Mouse (Mus musculus) MEL (cell line): Measurements from ENCODE around the gene Olfr1206. TPM values are rescaled to one million over a fixed set of nuclear protein-coding genes. Genes with fewer than 3 reads are reported as not detected.

Experiments
- DNase-seq: peaks from one replicate; pipeline ENCODE4 v3.0.0; 2011; ENCODE audit warnings: low read depth, low spot score
- H3K27ac ChIP-seq: 2 replicates; pipeline ENCODE4 v1.5.1; 2012; ENCODE audit warnings: low read depth, mild to moderate bottlenecking, control low read depth, low read length, moderate library complexity; ENCODE audit not compliant: control insufficient read depth
- H3K27me3 ChIP-seq, 2 experiments: fragments of 150-350 bp in 1 of 2; sonication (generic) in 1 of 2; 2 replicates each; pipeline ENCODE4 v1.6.1; 2012; ENCODE audit warnings: low read length in 2 of 2, mild to moderate bottlenecking in 2 of 2, improper control_type of control experiment in 1 of 2, moderate library complexity in 1 of 2; ENCODE audit not compliant: insufficient read depth in 2 of 2, control insufficient read depth in 1 of 2
- H3K36me3 ChIP-seq, 2 experiments: 2 replicates each; pipeline ENCODE4 v1.6.1; 2012 to 2014; ENCODE audit warnings: low read length in 2 of 2, improper control_type of control experiment in 1 of 2, inconsistent platforms in 1 of 2, mild to moderate bottlenecking in 1 of 2; ENCODE audit not compliant: insufficient read depth in 2 of 2, control insufficient read depth in 1 of 2
- H3K4me1 ChIP-seq, 2 experiments: fragments of 150-350 bp in 1 of 2; sonication (generic) in 1 of 2; 2 replicates each; pipeline ENCODE4 v1.6.1; 2012; ENCODE audit warnings: low read length in 2 of 2, improper control_type of control experiment in 1 of 2, mild to moderate bottlenecking in 1 of 2; ENCODE audit not compliant: insufficient read depth in 2 of 2, control insufficient read depth in 1 of 2
- H3K4me3 ChIP-seq, 2 experiments: fragments of 150-350 bp in 1 of 2; sonication (generic) in 1 of 2; 2 replicates each; pipeline ENCODE4 v1.5.1; 2012; ENCODE audit warnings: low read depth in 2 of 2, low read length in 2 of 2, mild to moderate bottlenecking in 2 of 2, moderate library complexity in 2 of 2, control low read depth in 1 of 2, improper control_type of control experiment in 1 of 2; ENCODE audit not compliant: control insufficient read depth in 1 of 2, insufficient read depth in 1 of 2
- H3K79me2 ChIP-seq: 2 replicates; pipeline ENCODE4 v1.6.1; 2012; ENCODE audit warnings: mild to moderate bottlenecking, low read length, moderate library complexity; ENCODE audit not compliant: control insufficient read depth, poor library complexity, insufficient read depth
- H3K9ac ChIP-seq: 2 replicates; pipeline ENCODE4 v1.6.1; 2012; ENCODE audit warnings: low read depth, mild to moderate bottlenecking, control low read depth, low read length, moderate library complexity; ENCODE audit not compliant: control insufficient read depth, poor library complexity, severe bottlenecking
- H3K9me3 ChIP-seq: fragments of 150-350 bp; sonication (generic); replicated peaks from 2 replicates; pipeline ENCODE4 v1.6.1; 2012; ENCODE audit warnings: mild to moderate bottlenecking, low read length, improper control_type of control experiment, moderate library complexity; ENCODE audit not compliant: insufficient read depth
- BHLHE40 ChIP-seq: IDR thresholded peaks from 2 replicates; pipeline ENCODE4 v1.6.1; 2012; ENCODE audit warnings: low read depth, mild to moderate bottlenecking, inconsistent platforms, low read length, improper control_type of control experiment, borderline replicate concordance
- CHD1 ChIP-seq: IDR thresholded peaks from 2 replicates; pipeline ENCODE4 v1.6.1; 2012; ENCODE audit warnings: low read depth, mild to moderate bottlenecking, inconsistent platforms, low read length, improper control_type of control experiment
- ETS1 ChIP-seq: IDR thresholded peaks from 2 replicates; pipeline ENCODE4 v1.6.1; 2012; ENCODE audit warnings: low read depth, mild to moderate bottlenecking, inconsistent platforms, low read length, improper control_type of control experiment, moderate library complexity
- GABPA ChIP-seq: IDR thresholded peaks from 2 replicates; pipeline ENCODE4 v1.6.1; 2012; ENCODE audit warnings: low read depth, mild to moderate bottlenecking, inconsistent platforms, low read length, improper control_type of control experiment, moderate library complexity
- HCFC1 ChIP-seq: IDR thresholded peaks from 2 replicates; pipeline ENCODE4 v1.6.1; 2012; ENCODE audit warnings: low read depth, mild to moderate bottlenecking, inconsistent platforms, low read length, improper control_type of control experiment, moderate library complexity
- JUND ChIP-seq: IDR thresholded peaks from 2 replicates; pipeline ENCODE4 v1.6.1; 2011; ENCODE audit warnings: low read depth, mild to moderate bottlenecking, improper control_type of control experiment, low read length
- MYB ChIP-seq: IDR thresholded peaks from 2 replicates; pipeline ENCODE4 v1.6.1; 2011; ENCODE audit warnings: mild to moderate bottlenecking, low read depth, low read length, improper control_type of control experiment
- NRF1 ChIP-seq: IDR thresholded peaks from 2 replicates; pipeline ENCODE4 v1.6.1; 2014; ENCODE audit warnings: low read depth, mild to moderate bottlenecking, inconsistent platforms, low read length, improper control_type of control experiment, moderate library complexity; ENCODE audit not compliant: poor library complexity, insufficient read depth, severe bottlenecking
- POLR2A ChIP-seq, 2 experiments: IDR thresholded peaks; 2 replicates each; pipeline ENCODE4 v1.6.1; 2011 to 2012; ENCODE audit warnings: low read length in 2 of 2, mild to moderate bottlenecking in 2 of 2, control low read depth in 1 of 2, improper control_type of control experiment in 1 of 2, low read depth in 1 of 2, moderate library complexity in 1 of 2; ENCODE audit not compliant: control insufficient read depth in 1 of 2, insufficient read depth in 1 of 2, poor library complexity in 1 of 2
- POLR2AphosphoS2 ChIP-seq: IDR thresholded peaks from 2 replicates; pipeline ENCODE4 v1.6.1; 2011; ENCODE audit warnings: low read length, improper control_type of control experiment
- POLR2AphosphoS5 ChIP-seq: IDR thresholded peaks from 2 replicates; pipeline ENCODE4 v1.6.1; 2012; ENCODE audit warnings: low read depth, borderline replicate concordance, mild to moderate bottlenecking, inconsistent platforms, low read length, moderate library complexity, mixed read lengths
- RAD21 ChIP-seq: IDR thresholded peaks from 2 replicates; pipeline ENCODE4 v1.6.1; 2011; ENCODE audit warnings: mild to moderate bottlenecking, low read depth, low read length, improper control_type of control experiment
- RCOR1 ChIP-seq: IDR thresholded peaks from 2 replicates; pipeline ENCODE4 v1.6.1; 2012; ENCODE audit warnings: low read depth, mild to moderate bottlenecking, inconsistent platforms, low read length, improper control_type of control experiment
- SIN3A ChIP-seq: IDR thresholded peaks from 2 replicates; pipeline ENCODE4 v1.6.1; 2012; ENCODE audit warnings: low read length, improper control_type of control experiment, inconsistent platforms
- TBP ChIP-seq: IDR thresholded peaks from 2 replicates; pipeline ENCODE4 v1.8.0; 2011; ENCODE audit warnings: low read depth, low read length, improper control_type of control experiment
- TCF12 ChIP-seq: IDR thresholded peaks from 2 replicates; pipeline ENCODE4 v1.6.1; 2014; ENCODE audit warnings: low read depth, mild to moderate bottlenecking, inconsistent platforms, low read length, improper control_type of control experiment, moderate library complexity
- UBTF ChIP-seq: IDR thresholded peaks from 2 replicates; pipeline ENCODE4 v1.6.1; 2012; ENCODE audit warnings: low read depth, mild to moderate bottlenecking, inconsistent platforms, low read length, improper control_type of control experiment, moderate library complexity, borderline replicate concordance; ENCODE audit not compliant: insufficient read depth
- USF1 ChIP-seq: IDR thresholded peaks from 2 replicates; pipeline ENCODE4 v1.6.1; 2014; ENCODE audit warnings: low read depth, mild to moderate bottlenecking, inconsistent platforms, low read length, improper control_type of control experiment, moderate library complexity
- ZNF384 ChIP-seq: IDR thresholded peaks from 2 replicates; pipeline ENCODE4 v1.6.1; 2012; ENCODE audit warnings: low read depth, mild to moderate bottlenecking, inconsistent platforms, low read length, improper control_type of control experiment
- polyA plus RNA-seq, 2 experiments: library from polyadenylated mRNA; stranded (reverse) in 1 of 2; unstranded in 1 of 2; fragments of >175 nt in 1 of 2; fragments of >200 nt in 1 of 2; gene quantifications; 2 replicates each; pipeline versions ENCODE4 v1.2.1 to v1.2.4; 2012; ENCODE audit warnings: low replicate concordance in 2 of 2, low read depth in 1 of 2; ENCODE audit not compliant: insufficient read length in 2 of 2, insufficient read depth in 1 of 2, missing spikeins in 1 of 2
- total RNA-seq: library from RNA; depleted of rRNA; stranded (reverse); fragments of 300-350 nt; gene quantifications from 2 replicates; pipeline ENCODE4 v1.2.3, GENCODE M21; 2012; rRNA removed

The Olfr1206 gene
- total RNA-seq (not detected in 2 replicates), polyA plus RNA-seq (not detected)

- Histone ChIP-seq H3K9me3 (no peaks in the 10 kb centered on the region), H3K27ac (no peak within 1 kb of the TSS), H3K4me1 (no peaks in the 10 kb centered on the region), H3K4me3 (no peak within 1 kb of the TSS), H3K79me2 (no peaks in the 10 kb centered on the region), H3K9ac (no peak within 1 kb of the TSS), H3K27me3 (no peaks in the 10 kb centered on the region), H3K36me3 (no peaks in the 10 kb centered on the region)
- TF ChIP-seq TCF12: no peak
- TF ChIP-seq UBTF: no peak
- no peak for TF ChIP-seq TBP
- no peak for TF ChIP-seq POLR2AphosphoS5
- TF ChIP-seq NRF1: no peak
- TF ChIP-seq POLR2AphosphoS2: no peak
- no peak for TF ChIP-seq ETS1
- TF ChIP-seq RCOR1: no peak
- TF ChIP-seq RAD21: no peak
- no peak for TF ChIP-seq JUND
- TF ChIP-seq CHD1: no peak
- no peak for TF ChIP-seq BHLHE40
- TF ChIP-seq ZNF384: no peak
- TF ChIP-seq USF1: no peak
- TF ChIP-seq POLR2A (IDR thresholded peaks at IDR 0.05; ENCODE audit: control insufficient read depth in 1 of 2, insufficient read depth in 1 of 2, low read depth in 1 of 2, low read length in 2 of 2, poor library complexity in 1 of 2): no peak
- TF ChIP-seq GABPA: no peak
- no peak for TF ChIP-seq MYB
- DNase-seq: no peak
Measured at GRCm38 (mm10) chr2:88862931-88863330, at the start of gene Olfr1206. TSS of gene Olfr1206 (plus strand) at chr2:88863231.

DNA sequence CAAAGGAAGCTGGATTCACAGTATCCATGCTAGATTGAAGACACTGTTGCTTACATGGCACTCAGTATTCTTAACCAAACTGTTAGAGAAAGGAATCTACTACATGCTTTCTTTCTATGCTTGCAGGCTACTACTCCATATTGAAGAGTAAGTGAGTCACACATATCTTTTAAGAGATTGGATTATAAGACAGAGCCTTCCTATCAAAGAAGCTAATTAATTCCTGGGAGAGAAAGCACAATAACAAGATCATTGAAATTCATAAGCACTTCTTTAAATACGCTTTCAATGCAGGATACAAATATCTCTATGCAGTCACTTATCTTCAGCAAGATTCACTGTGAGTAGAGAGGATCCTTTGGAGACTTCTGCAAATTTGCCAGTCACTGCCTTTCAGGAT, 48.8 kb upstream of the Olfr1206 start, which contains the start of gene Olfr1202:
Olfr1202 (plus strand) TSS at position 301 of the 400 bp plus-strand sequence.
- no peak within 1 kb of the TSS for H3K9ac ChIP-seq
- no peaks in the 10 kb centered on the region for H3K27me3 ChIP-seq
- no peaks in the 10 kb centered on the region for H3K79me2 ChIP-seq
- H3K9me3 ChIP-seq: no peaks in the 10 kb centered on the region
- H3K27ac ChIP-seq: no peak within 1 kb of the TSS
- TF ChIP-seq HCFC1 (no peak), POLR2AphosphoS2 (no peak), SIN3A (no peak)
- no peak within 1 kb of the TSS for H3K4me3 ChIP-seq
- DNase-seq: no peak
- no peaks in the 10 kb centered on the region for H3K36me3 ChIP-seq
- H3K4me1 ChIP-seq: no peaks in the 10 kb centered on the region
